Mouse (Mus musculus) MEL (cell line): ENCODE data around the gene Bnc2. TPM values are rescaled to one million over a fixed set of nuclear protein-coding genes. Genes with fewer than 3 reads are reported as not detected.

ENCODE experiments used
- DNase-seq: peaks from one replicate; pipeline ENCODE4 v3.0.0; 2011; ENCODE audit warnings: low read depth, low spot score
- H3K27ac ChIP-seq: 2 replicates; pipeline ENCODE4 v1.5.1; 2012; ENCODE audit warnings: low read depth, mild to moderate bottlenecking, control low read depth, low read length, moderate library complexity; ENCODE audit not compliant: control insufficient read depth
- H3K27me3 ChIP-seq, 2 experiments: fragments of 150-350 bp in 1 of 2; sonication (generic) in 1 of 2; 2 replicates each; pipeline ENCODE4 v1.6.1; 2012; ENCODE audit warnings: low read length in 2 of 2, mild to moderate bottlenecking in 2 of 2, improper control_type of control experiment in 1 of 2, moderate library complexity in 1 of 2; ENCODE audit not compliant: insufficient read depth in 2 of 2, control insufficient read depth in 1 of 2
- H3K36me3 ChIP-seq, 2 experiments: 2 replicates each; pipeline ENCODE4 v1.6.1; 2012 to 2014; ENCODE audit warnings: low read length in 2 of 2, improper control_type of control experiment in 1 of 2, inconsistent platforms in 1 of 2, mild to moderate bottlenecking in 1 of 2; ENCODE audit not compliant: insufficient read depth in 2 of 2, control insufficient read depth in 1 of 2
- H3K4me1 ChIP-seq, 2 experiments: fragments of 150-350 bp in 1 of 2; sonication (generic) in 1 of 2; 2 replicates each; pipeline ENCODE4 v1.6.1; 2012; ENCODE audit warnings: low read length in 2 of 2, improper control_type of control experiment in 1 of 2, mild to moderate bottlenecking in 1 of 2; ENCODE audit not compliant: insufficient read depth in 2 of 2, control insufficient read depth in 1 of 2
- H3K4me3 ChIP-seq, 2 experiments: fragments of 150-350 bp in 1 of 2; sonication (generic) in 1 of 2; 2 replicates each; pipeline ENCODE4 v1.5.1; 2012; ENCODE audit warnings: low read depth in 2 of 2, low read length in 2 of 2, mild to moderate bottlenecking in 2 of 2, moderate library complexity in 2 of 2, control low read depth in 1 of 2, improper control_type of control experiment in 1 of 2; ENCODE audit not compliant: control insufficient read depth in 1 of 2, insufficient read depth in 1 of 2
- H3K79me2 ChIP-seq: 2 replicates; pipeline ENCODE4 v1.6.1; 2012; ENCODE audit warnings: mild to moderate bottlenecking, low read length, moderate library complexity; ENCODE audit not compliant: control insufficient read depth, poor library complexity, insufficient read depth
- H3K9ac ChIP-seq: 2 replicates; pipeline ENCODE4 v1.6.1; 2012; ENCODE audit warnings: low read depth, mild to moderate bottlenecking, control low read depth, low read length, moderate library complexity; ENCODE audit not compliant: control insufficient read depth, poor library complexity, severe bottlenecking
- H3K9me3 ChIP-seq: fragments of 150-350 bp; sonication (generic); replicated peaks from 2 replicates; pipeline ENCODE4 v1.6.1; 2012; ENCODE audit warnings: mild to moderate bottlenecking, low read length, improper control_type of control experiment, moderate library complexity; ENCODE audit not compliant: insufficient read depth
- E2F4 ChIP-seq: IDR thresholded peaks from 2 replicates; pipeline ENCODE4 v1.6.1; 2011; ENCODE audit warnings: low read depth, low read length, improper control_type of control experiment, borderline replicate concordance
- ELF1 ChIP-seq: IDR thresholded peaks from 2 replicates; pipeline ENCODE4 v1.6.1; 2014; ENCODE audit warnings: low read depth, mild to moderate bottlenecking, inconsistent platforms, low read length, improper control_type of control experiment, moderate library complexity
- GABPA ChIP-seq: IDR thresholded peaks from 2 replicates; pipeline ENCODE4 v1.6.1; 2012; ENCODE audit warnings: low read depth, mild to moderate bottlenecking, inconsistent platforms, low read length, improper control_type of control experiment, moderate library complexity
- MXI1 ChIP-seq: IDR thresholded peaks from 2 replicates; pipeline ENCODE4 v1.6.1; 2011; ENCODE audit warnings: mild to moderate bottlenecking, low read depth, low read length, improper control_type of control experiment
- POLR2AphosphoS2 ChIP-seq: IDR thresholded peaks from 2 replicates; pipeline ENCODE4 v1.6.1; 2011; ENCODE audit warnings: low read length, improper control_type of control experiment
- RAD21 ChIP-seq: IDR thresholded peaks from 2 replicates; pipeline ENCODE4 v1.6.1; 2011; ENCODE audit warnings: mild to moderate bottlenecking, low read depth, low read length, improper control_type of control experiment
- SMC3 ChIP-seq: IDR thresholded peaks from 2 replicates; pipeline ENCODE4 v1.6.1; 2011; ENCODE audit warnings: low read depth, low read length, improper control_type of control experiment
- TBP ChIP-seq: IDR thresholded peaks from 2 replicates; pipeline ENCODE4 v1.8.0; 2011; ENCODE audit warnings: low read depth, low read length, improper control_type of control experiment
- TCF12 ChIP-seq: IDR thresholded peaks from 2 replicates; pipeline ENCODE4 v1.6.1; 2014; ENCODE audit warnings: low read depth, mild to moderate bottlenecking, inconsistent platforms, low read length, improper control_type of control experiment, moderate library complexity
- USF1 ChIP-seq: IDR thresholded peaks from 2 replicates; pipeline ENCODE4 v1.6.1; 2014; ENCODE audit warnings: low read depth, mild to moderate bottlenecking, inconsistent platforms, low read length, improper control_type of control experiment, moderate library complexity
- ZKSCAN1 ChIP-seq: IDR thresholded peaks from 2 replicates; pipeline ENCODE4 v1.6.1; 2012; ENCODE audit warnings: low read depth, mild to moderate bottlenecking, inconsistent platforms, low read length, improper control_type of control experiment, moderate library complexity
- ZMIZ1 ChIP-seq: IDR thresholded peaks from 2 replicates; pipeline ENCODE4 v1.6.1; 2012; ENCODE audit warnings: low read depth, mild to moderate bottlenecking, inconsistent platforms, low read length, improper control_type of control experiment, moderate library complexity
- ZNF384 ChIP-seq: IDR thresholded peaks from 2 replicates; pipeline ENCODE4 v1.6.1; 2012; ENCODE audit warnings: low read depth, mild to moderate bottlenecking, inconsistent platforms, low read length, improper control_type of control experiment
- polyA plus RNA-seq, 2 experiments: library from polyadenylated mRNA; stranded (reverse) in 1 of 2; unstranded in 1 of 2; fragments of >175 nt in 1 of 2; fragments of >200 nt in 1 of 2; gene quantifications; 2 replicates each; pipeline versions ENCODE4 v1.2.1 to v1.2.4; 2012; ENCODE audit warnings: low replicate concordance in 2 of 2, low read depth in 1 of 2; ENCODE audit not compliant: insufficient read length in 2 of 2, insufficient read depth in 1 of 2, missing spikeins in 1 of 2
- total RNA-seq: library from RNA; depleted of rRNA; stranded (reverse); fragments of 300-350 nt; gene quantifications from 2 replicates; pipeline ENCODE4 v1.2.3, GENCODE M21; 2012

Bnc2 gene
- total and polyA plus RNA-seq, 3 experiments, result not detected

- no peak for TF ChIP-seq TBP
Measured at GRCm38 (mm10) chr4:84633991-84634390, 41.1 kb downstream of the Bnc2 start (continued).

- TF ChIP-seq MXI1, result no peak
- Histone ChIP-seq H3K4me3 (no peak overlapping the region), H3K4me1 (no peaks in the 10 kb centered on the region), H3K36me3 (no peaks in the 10 kb centered on the region), H3K27ac (no peak overlapping the region), H3K79me2 (no peaks in the 10 kb centered on the region), H3K27me3 (no peaks in the 10 kb centered on the region), H3K9ac (no peak overlapping the region), H3K9me3 (no peaks in the 10 kb centered on the region)
- no peak for DNase-seq
Measured at GRCm38 (mm10) chr4:84632832-84633789, 42.0 kb downstream of the Bnc2 start.

GRCm38 (mm10) chr4:84627616-84628015, 47.5 kb downstream of the Bnc2 start:
- TF ChIP-seq USF1 (no peak), ZMIZ1 (no peak)
- TF ChIP-seq, all 39 proteins: peak for 0
- no peaks in the 10 kb centered on the region for H3K9me3 ChIP-seq
- H3K36me3 ChIP-seq, result no peaks in the 10 kb centered on the region
- H3K79me2 ChIP-seq, result no peaks in the 10 kb centered on the region
- no peak for DNase-seq
- no peak overlapping the region for H3K27ac ChIP-seq
- H3K9ac ChIP-seq, result no peak overlapping the region
- no peaks in the 10 kb centered on the region for H3K27me3 ChIP-seq
- no peak overlapping the region for H3K4me3 ChIP-seq
- no peaks in the 10 kb centered on the region for H3K4me1 ChIP-seq

GRCm38 (mm10) chr4:84623312-84623711, 51.8 kb downstream of the Bnc2 start:
- H3K79me2 ChIP-seq, result no peaks in the 10 kb centered on the region
- no peak for DNase-seq
- no peaks in the 10 kb centered on the region for H3K36me3 ChIP-seq
- H3K4me1 ChIP-seq, result no peaks in the 10 kb centered on the region
- no peaks in the 10 kb centered on the region for H3K27me3 ChIP-seq
- H3K9ac ChIP-seq, result no peak overlapping the region
- H3K4me3 ChIP-seq, result no peak overlapping the region
- no peak for TF ChIP-seq ELF1
- TF ChIP-seq POLR2AphosphoS2, result no peak
- no peak for TF ChIP-seq TCF12
- TF ChIP-seq E2F4, result no peak
- TF ChIP-seq GABPA, result no peak
- no peak for TF ChIP-seq ZKSCAN1
- no peak for TF ChIP-seq ZMIZ1
- no peak for TF ChIP-seq USF1
- TF ChIP-seq ZNF384, result no peak
- no peak for TF ChIP-seq RAD21
- TF ChIP-seq SMC3, result no peak
- no peaks in the 10 kb centered on the region for H3K9me3 ChIP-seq
- H3K27ac ChIP-seq, result no peak overlapping the region
